Mouse (Mus musculus) MEL (cell line): ENCODE measurements at regions not wholly inside any gene's neighbourhood (a gene's known extent, or its start where the extent isn't known, plus 50 kb on each side); places are given as distances from the start of the nearest gene placed in this dataset.

Experiments used
- DNase-seq: peaks from one replicate; pipeline ENCODE4 v3.0.0; 2011; ENCODE audit warnings: low read depth, low spot score
- H3K27ac ChIP-seq: 2 replicates; pipeline ENCODE4 v1.5.1; 2012; ENCODE audit warnings: low read depth, mild to moderate bottlenecking, control low read depth, low read length, moderate library complexity; ENCODE audit not compliant: control insufficient read depth
- H3K27me3 ChIP-seq, 2 experiments: fragments of 150-350 bp in 1 of 2; sonication (generic) in 1 of 2; 2 replicates each; pipeline ENCODE4 v1.6.1; 2012; ENCODE audit warnings: low read length in 2 of 2, mild to moderate bottlenecking in 2 of 2, improper control_type of control experiment in 1 of 2, moderate library complexity in 1 of 2; ENCODE audit not compliant: insufficient read depth in 2 of 2, control insufficient read depth in 1 of 2
- H3K36me3 ChIP-seq, 2 experiments: 2 replicates each; pipeline ENCODE4 v1.6.1; 2012 to 2014; ENCODE audit warnings: low read length in 2 of 2, improper control_type of control experiment in 1 of 2, inconsistent platforms in 1 of 2, mild to moderate bottlenecking in 1 of 2; ENCODE audit not compliant: insufficient read depth in 2 of 2, control insufficient read depth in 1 of 2
- H3K4me1 ChIP-seq, 2 experiments: fragments of 150-350 bp in 1 of 2; sonication (generic) in 1 of 2; 2 replicates each; pipeline ENCODE4 v1.6.1; 2012; ENCODE audit warnings: low read length in 2 of 2, improper control_type of control experiment in 1 of 2, mild to moderate bottlenecking in 1 of 2; ENCODE audit not compliant: insufficient read depth in 2 of 2, control insufficient read depth in 1 of 2
- H3K4me3 ChIP-seq, 2 experiments: fragments of 150-350 bp in 1 of 2; sonication (generic) in 1 of 2; 2 replicates each; pipeline ENCODE4 v1.5.1; 2012; ENCODE audit warnings: low read depth in 2 of 2, low read length in 2 of 2, mild to moderate bottlenecking in 2 of 2, moderate library complexity in 2 of 2, control low read depth in 1 of 2, improper control_type of control experiment in 1 of 2; ENCODE audit not compliant: control insufficient read depth in 1 of 2, insufficient read depth in 1 of 2
- H3K79me2 ChIP-seq: 2 replicates; pipeline ENCODE4 v1.6.1; 2012; ENCODE audit warnings: mild to moderate bottlenecking, low read length, moderate library complexity; ENCODE audit not compliant: control insufficient read depth, poor library complexity, insufficient read depth
- H3K9ac ChIP-seq: 2 replicates; pipeline ENCODE4 v1.6.1; 2012; ENCODE audit warnings: low read depth, mild to moderate bottlenecking, control low read depth, low read length, moderate library complexity; ENCODE audit not compliant: control insufficient read depth, poor library complexity, severe bottlenecking
- H3K9me3 ChIP-seq: fragments of 150-350 bp; sonication (generic); replicated peaks from 2 replicates; pipeline ENCODE4 v1.6.1; 2012; ENCODE audit warnings: mild to moderate bottlenecking, low read length, improper control_type of control experiment, moderate library complexity; ENCODE audit not compliant: insufficient read depth
- BHLHE40 ChIP-seq: IDR thresholded peaks from 2 replicates; pipeline ENCODE4 v1.6.1; 2012; ENCODE audit warnings: low read depth, mild to moderate bottlenecking, inconsistent platforms, low read length, improper control_type of control experiment, borderline replicate concordance
- CHD1 ChIP-seq: IDR thresholded peaks from 2 replicates; pipeline ENCODE4 v1.6.1; 2012; ENCODE audit warnings: low read depth, mild to moderate bottlenecking, inconsistent platforms, low read length, improper control_type of control experiment
- CHD2 ChIP-seq: IDR thresholded peaks from 2 replicates; pipeline ENCODE4 v1.6.1; 2011; ENCODE audit warnings: low read length, improper control_type of control experiment
- E2F4 ChIP-seq: IDR thresholded peaks from 2 replicates; pipeline ENCODE4 v1.6.1; 2011; ENCODE audit warnings: low read depth, low read length, improper control_type of control experiment, borderline replicate concordance
- ELF1 ChIP-seq: IDR thresholded peaks from 2 replicates; pipeline ENCODE4 v1.6.1; 2014; ENCODE audit warnings: low read depth, mild to moderate bottlenecking, inconsistent platforms, low read length, improper control_type of control experiment, moderate library complexity
- ETS1 ChIP-seq: IDR thresholded peaks from 2 replicates; pipeline ENCODE4 v1.6.1; 2012; ENCODE audit warnings: low read depth, mild to moderate bottlenecking, inconsistent platforms, low read length, improper control_type of control experiment, moderate library complexity
- GABPA ChIP-seq: IDR thresholded peaks from 2 replicates; pipeline ENCODE4 v1.6.1; 2012; ENCODE audit warnings: low read depth, mild to moderate bottlenecking, inconsistent platforms, low read length, improper control_type of control experiment, moderate library complexity
- HCFC1 ChIP-seq: IDR thresholded peaks from 2 replicates; pipeline ENCODE4 v1.6.1; 2012; ENCODE audit warnings: low read depth, mild to moderate bottlenecking, inconsistent platforms, low read length, improper control_type of control experiment, moderate library complexity
- KAT2A ChIP-seq: conservative IDR thresholded peaks from 2 replicates; pipeline ENCODE4 v1.6.1; 2012; ENCODE audit warnings: low read depth, low read length, improper control_type of control experiment, inconsistent platforms
- MAFK ChIP-seq: IDR thresholded peaks from 2 replicates; pipeline ENCODE4 v1.6.1; 2011; ENCODE audit warnings: low read depth, mild to moderate bottlenecking, low read length, improper control_type of control experiment, borderline replicate concordance
- MAX ChIP-seq: IDR thresholded peaks from 2 replicates; pipeline ENCODE4 v1.6.1; 2011; ENCODE audit warnings: low read length, improper control_type of control experiment
- MAZ ChIP-seq: IDR thresholded peaks from 2 replicates; pipeline ENCODE4 v1.6.1; 2012; ENCODE audit warnings: low read depth, mild to moderate bottlenecking, inconsistent platforms, low read length, improper control_type of control experiment
- MEF2A ChIP-seq: IDR thresholded peaks from 2 replicates; pipeline ENCODE4 v1.6.1; 2014; ENCODE audit warnings: low read depth, mild to moderate bottlenecking, inconsistent platforms, low read length, improper control_type of control experiment; ENCODE audit not compliant: poor library complexity, insufficient replicate concordance, severe bottlenecking; ENCODE audit errors: extremely low read depth
- MXI1 ChIP-seq: IDR thresholded peaks from 2 replicates; pipeline ENCODE4 v1.6.1; 2011; ENCODE audit warnings: mild to moderate bottlenecking, low read depth, low read length, improper control_type of control experiment
- MYB ChIP-seq: IDR thresholded peaks from 2 replicates; pipeline ENCODE4 v1.6.1; 2011; ENCODE audit warnings: mild to moderate bottlenecking, low read depth, low read length, improper control_type of control experiment
- MYC ChIP-seq: IDR thresholded peaks from 2 replicates; pipeline ENCODE4 v1.6.1; 2011; ENCODE audit warnings: low read depth, mild to moderate bottlenecking, low read length, improper control_type of control experiment, moderate library complexity
- NELFE ChIP-seq: IDR thresholded peaks from 2 replicates; pipeline ENCODE4 v1.6.1; 2011; ENCODE audit warnings: low read depth, low read length, improper control_type of control experiment
- NRF1 ChIP-seq: IDR thresholded peaks from 2 replicates; pipeline ENCODE4 v1.6.1; 2014; ENCODE audit warnings: low read depth, mild to moderate bottlenecking, inconsistent platforms, low read length, improper control_type of control experiment, moderate library complexity; ENCODE audit not compliant: poor library complexity, insufficient read depth, severe bottlenecking
- POLR2AphosphoS2 ChIP-seq: IDR thresholded peaks from 2 replicates; pipeline ENCODE4 v1.6.1; 2011; ENCODE audit warnings: low read length, improper control_type of control experiment
- POLR2AphosphoS5 ChIP-seq: IDR thresholded peaks from 2 replicates; pipeline ENCODE4 v1.6.1; 2012; ENCODE audit warnings: low read depth, borderline replicate concordance, mild to moderate bottlenecking, inconsistent platforms, low read length, moderate library complexity, mixed read lengths
- RAD21 ChIP-seq: IDR thresholded peaks from 2 replicates; pipeline ENCODE4 v1.6.1; 2011; ENCODE audit warnings: mild to moderate bottlenecking, low read depth, low read length, improper control_type of control experiment
- RCOR1 ChIP-seq: IDR thresholded peaks from 2 replicates; pipeline ENCODE4 v1.6.1; 2012; ENCODE audit warnings: low read depth, mild to moderate bottlenecking, inconsistent platforms, low read length, improper control_type of control experiment
- SMC3 ChIP-seq: IDR thresholded peaks from 2 replicates; pipeline ENCODE4 v1.6.1; 2011; ENCODE audit warnings: low read depth, low read length, improper control_type of control experiment
- TAL1 ChIP-seq: IDR thresholded peaks from 2 replicates; pipeline ENCODE4 v1.6.1; 2012; ENCODE audit warnings: mild to moderate bottlenecking, inconsistent platforms, low read length, moderate library complexity, mixed read lengths
- TCF12 ChIP-seq: IDR thresholded peaks from 2 replicates; pipeline ENCODE4 v1.6.1; 2014; ENCODE audit warnings: low read depth, mild to moderate bottlenecking, inconsistent platforms, low read length, improper control_type of control experiment, moderate library complexity
- UBTF ChIP-seq: IDR thresholded peaks from 2 replicates; pipeline ENCODE4 v1.6.1; 2012; ENCODE audit warnings: low read depth, mild to moderate bottlenecking, inconsistent platforms, low read length, improper control_type of control experiment, moderate library complexity, borderline replicate concordance; ENCODE audit not compliant: insufficient read depth
- USF1 ChIP-seq: IDR thresholded peaks from 2 replicates; pipeline ENCODE4 v1.6.1; 2014; ENCODE audit warnings: low read depth, mild to moderate bottlenecking, inconsistent platforms, low read length, improper control_type of control experiment, moderate library complexity
- USF2 ChIP-seq, 2 experiments: IDR thresholded peaks; 2 replicates each; pipeline ENCODE4 v1.6.1; 2011 to 2012; ENCODE audit warnings: improper control_type of control experiment in 2 of 2, low read length in 2 of 2, borderline replicate concordance in 1 of 2, inconsistent platforms in 1 of 2, low read depth in 1 of 2, mild to moderate bottlenecking in 1 of 2; ENCODE audit not compliant: insufficient read depth in 1 of 2
- ZC3H11A ChIP-seq: IDR thresholded peaks from 2 replicates; pipeline ENCODE4 v1.6.1; 2012; ENCODE audit warnings: low read depth, mild to moderate bottlenecking, inconsistent platforms, low read length, improper control_type of control experiment
- ZMIZ1 ChIP-seq: IDR thresholded peaks from 2 replicates; pipeline ENCODE4 v1.6.1; 2012; ENCODE audit warnings: low read depth, mild to moderate bottlenecking, inconsistent platforms, low read length, improper control_type of control experiment, moderate library complexity
- ZNF384 ChIP-seq: IDR thresholded peaks from 2 replicates; pipeline ENCODE4 v1.6.1; 2012; ENCODE audit warnings: low read depth, mild to moderate bottlenecking, inconsistent platforms, low read length, improper control_type of control experiment

- no peaks in the 10 kb centered on the region for H3K4me1 ChIP-seq
- no peak overlapping the region for H3K27ac ChIP-seq
- DNase-seq: no peak
- H3K27me3 ChIP-seq: no peaks in the 10 kb centered on the region
- no peak overlapping the region for H3K9ac ChIP-seq
- no peaks in the 10 kb centered on the region for H3K9me3 ChIP-seq
- no peaks in the 10 kb centered on the region for H3K79me2 ChIP-seq
- H3K36me3 ChIP-seq: no peaks in the 10 kb centered on the region
- no peak overlapping the region for H3K4me3 ChIP-seq
- TF ChIP-seq MYC: no peak
- no peak for TF ChIP-seq MAX
- no peak for TF ChIP-seq UBTF
- TF ChIP-seq RAD21: no peak
- no peak for TF ChIP-seq HCFC1
- TF ChIP-seq E2F4: no peak
- TF ChIP-seq POLR2AphosphoS2: no peak
- no peak for TF ChIP-seq MXI1
- TF ChIP-seq TCF12: no peak
- TF ChIP-seq NELFE: no peak
- no peak for TF ChIP-seq NRF1
- TF ChIP-seq USF2 (IDR thresholded peaks at IDR 0.05; ENCODE audit: borderline replicate concordance in 1 of 2, insufficient read depth in 1 of 2, low read depth in 1 of 2, low read length in 2 of 2): no peak
- TF ChIP-seq POLR2AphosphoS5: no peak
- no peak for TF ChIP-seq TAL1
- TF ChIP-seq ZC3H11A: no peak
- no peak for TF ChIP-seq ELF1
- TF ChIP-seq CHD1: no peak
- no peak for TF ChIP-seq ZMIZ1
- no peak for TF ChIP-seq RCOR1
Observed at GRCm38 (mm10) chrX:18921366-18922092, 460.3 kb upstream of the 4930578C19Rik start.

DNA sequence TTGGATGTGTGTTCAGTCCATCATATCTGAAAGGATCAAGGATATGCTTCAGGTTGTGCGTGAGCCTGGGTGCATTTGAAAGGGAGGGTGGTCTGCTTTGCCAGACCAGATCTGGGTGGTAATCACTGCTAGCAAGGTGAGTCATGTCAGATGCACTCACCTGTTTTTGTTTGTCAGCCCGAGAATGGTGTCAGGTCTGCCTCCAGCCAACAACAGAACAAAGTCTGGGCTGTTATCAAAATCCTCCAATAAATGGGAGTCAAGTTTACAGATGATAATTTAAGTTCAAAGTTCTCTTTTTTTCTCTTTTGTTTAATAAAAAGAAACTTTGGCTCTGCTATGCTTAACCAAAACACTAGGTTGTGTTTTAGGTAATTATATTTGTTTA is 421.6 kb upstream of the 4930578C19Rik start:
- no peak overlapping the region for H3K27ac ChIP-seq
- no peaks in the 10 kb centered on the region for H3K4me1 ChIP-seq
- H3K4me3 ChIP-seq: no peak overlapping the region
- no peak overlapping the region for H3K9ac ChIP-seq
- H3K9me3 ChIP-seq: no peaks in the 10 kb centered on the region
- DNase-seq: no peak
- no peaks in the 10 kb centered on the region for H3K36me3 ChIP-seq
- H3K79me2 ChIP-seq: no peaks in the 10 kb centered on the region
- no peaks in the 10 kb centered on the region for H3K27me3 ChIP-seq
- TF ChIP-seq MEF2A (no peak), ETS1 (no peak), HCFC1 (no peak), MYB (no peak), NELFE (no peak), ZNF384 (no peak), CHD2 (no peak), MAZ (no peak), POLR2AphosphoS2 (no peak), MAFK (no peak), SMC3 (no peak), MAX (no peak), TAL1 (no peak), GABPA (no peak), USF1 (no peak), KAT2A (no peak), BHLHE40 (no peak), RAD21 (no peak)
